24 mouse cellular contexts compared by ENCODE assay signal in the genomic region with DNA sequence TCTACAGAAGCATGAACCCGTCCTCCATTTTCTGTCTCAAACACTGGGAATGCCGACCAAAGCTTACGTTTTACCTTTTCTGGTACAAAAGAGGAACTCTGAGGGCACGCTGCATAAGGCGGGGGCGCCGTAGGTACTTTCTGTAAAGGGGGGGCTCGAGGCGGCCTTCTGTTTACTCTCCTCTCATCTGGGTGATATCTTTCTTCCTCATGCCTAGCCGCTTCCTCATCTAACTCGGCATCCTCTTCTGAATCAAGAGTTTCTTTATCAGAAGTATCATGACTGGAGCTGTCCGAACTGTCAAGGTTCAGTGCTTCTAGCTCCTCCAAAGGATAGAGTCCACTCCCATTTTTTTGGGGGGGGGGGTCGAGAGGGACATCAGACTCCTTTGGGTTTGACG. TPM values are rescaled to one million over a fixed set of nuclear protein-coding genes. Genes with fewer than 3 reads are reported as not detected.
A peak's percentile ranks its signal among the peaks of the same experiment; 100 is the strongest.
DNase-seq lines count a peak whose midpoint lies in the region; ATAC-seq and TF ChIP-seq lines count a peak whose summit lies in the region.
"Had no signal": no experiment of that assay in that cellular context is flagged by ENCODE, and none has a peak within 500 bp of the region (broad histone marks: within the 10 kb centered on the region; RNA-seq: fewer than 3 reads in every experiment).

No protein-coding gene starts in this region.

- peak overlapping the region; percentile 65 for H3K9ac ChIP-seq in MEL (ENCODE audit: control insufficient read depth, low read depth, low read length, poor library complexity, severe bottlenecking)
- no peak overlapping the region for H3K9ac ChIP-seq in forebrain, embryonic 12.5 days

- TF ChIP-seq POLR2A in MEL (IDR thresholded peaks at IDR 0.05; ENCODE audit: control insufficient read depth in 1 of 2, insufficient read depth in 1 of 2, low read depth in 1 of 2, low read length in 2 of 2, poor library complexity in 1 of 2): no peak; a peak in 1 of 4 replicates

- H3K79me2 ChIP-seq in MEL (ENCODE audit: control insufficient read depth, insufficient read depth, low read length, poor library complexity): no peaks in the 10 kb centered on the region; the same call in 1 of the 2 replicates

- peaks cover 0 to 6% of the 10 kb centered on the region in 2 experiments; a peak in 2 of 4 replicates for H3K4me1 ChIP-seq in MEL (ENCODE audit: control insufficient read depth in 1 of 2, insufficient read depth in 2 of 2, low read length in 2 of 2)
- H3K4me1 ChIP-seq in forebrain, embryonic 12.5 days: no peaks in the 10 kb centered on the region

- no peak for ATAC-seq in forebrain, embryonic 12.5 days (ENCODE audit: low FRiP score)
- ATAC-seq: activated CD4-positive, CD25-positive, alpha-beta regulatory T cell, adult 4 months; CD4-positive, CD25-positive, alpha-beta regulatory T cell, adult 4 months; Patski had no signal

- H3K27ac ChIP-seq in MEL (ENCODE audit: control insufficient read depth, low read depth, low read length): peak overlapping the region; percentile 83
- H3K27ac ChIP-seq in forebrain, embryonic 12.5 days: no peak overlapping the region

- H3K36me3 ChIP-seq in MEL (ENCODE audit: control insufficient read depth in 1 of 2, insufficient read depth in 2 of 2, low read length in 2 of 2): no peaks in the 10 kb centered on the region
- H3K36me3 ChIP-seq in forebrain, embryonic 12.5 days (replicated peaks): no peaks in the 10 kb centered on the region
- H3K36me3 ChIP-seq: G1E had no signal

- peak; percentile 88 for DNase-seq in MEL (ENCODE audit: low read depth, low spot score)
- DNase-seq: adrenal gland, adult 2 months; adrenal gland, adult 8-10 months; adrenal gland, postnatal 10 days; adrenal gland, postnatal 14 days; adrenal gland, postnatal 25 days; adrenal gland, postnatal 36 days; B cell, adult 2 months; cerebellum, adult 11 months; cerebellum, adult 11-12 months; cerebellum, adult 18-20 months; cerebellum, adult 2 months; cerebellum, adult 8-10 months had no signal

- 86% methylated on average over 14 of the region's 14 CpGs for WGBS in forebrain, embryonic 12.5 days

- TF ChIP-seq CTCF in MEL (IDR thresholded peaks at IDR 0.05 in 2 of 3, conservative IDR thresholded peaks at IDR 0.05 in 1 of 3; ENCODE audit: control insufficient read depth in 1 of 3, insufficient read depth in 1 of 3, low read depth in 2 of 3, low read length in 3 of 3, poor library complexity in 1 of 3, severe bottlenecking in 1 of 3): no peak

- H3K27me3 ChIP-seq in MEL (ENCODE audit: control insufficient read depth in 1 of 2, insufficient read depth in 2 of 2, low read length in 2 of 2): no peaks in the 10 kb centered on the region
- H3K27me3 ChIP-seq in forebrain, embryonic 12.5 days: no peaks in the 10 kb centered on the region
- H3K27me3 ChIP-seq: CH12.LX, Patski had no signal

- no peaks in the 10 kb centered on the region for H3K9me3 ChIP-seq in MEL (replicated peaks; ENCODE audit: insufficient read depth, low read length)
- H3K9me3 ChIP-seq in forebrain, embryonic 12.5 days: peaks cover 54% of the 10 kb centered on the region

- TF ChIP-seq EP300 in MEL (IDR thresholded peaks at IDR 0.05; ENCODE audit: low read depth in 1 of 2, low read length in 2 of 2): peak; percentile 72

- H3K4me2 ChIP-seq in forebrain, embryonic 12.5 days: no peak overlapping the region

- H3K4me3 ChIP-seq in MEL (ENCODE audit: control insufficient read depth in 1 of 2, insufficient read depth in 1 of 2, low read depth in 2 of 2, low read length in 2 of 2): peak overlapping the region; percentile 63 to 66
- no peak overlapping the region for H3K4me3 ChIP-seq in forebrain, embryonic 12.5 days (replicated peaks)

- TF ChIP-seq RAD21 in MEL (IDR thresholded peaks at IDR 0.05; ENCODE audit: low read depth, low read length): no peak

TF ChIP-seq in MEL, 35 proteins besides CTCF, POLR2A, EP300 and RAD21:
- TF ChIP-seq ETS1 (IDR thresholded peaks at IDR 0.05; ENCODE audit: low read depth, low read length): peak; percentile 88
- peak; percentile 40; the same call in 1 of the 2 replicates for TF ChIP-seq MXI1 (IDR thresholded peaks at IDR 0.05; ENCODE audit: low read depth, low read length)
- TF ChIP-seq BHLHE40 (IDR thresholded peaks at IDR 0.05; ENCODE audit: borderline replicate concordance, low read depth, low read length): 0 out of 2 replicates have a peak, but pooled peaks have one; percentile 14
- peak; percentile 82 for TF ChIP-seq TCF12 (IDR thresholded peaks at IDR 0.05; ENCODE audit: low read depth, low read length)
- TF ChIP-seq MAZ (IDR thresholded peaks at IDR 0.05; ENCODE audit: low read depth, low read length): peak; percentile 63; the same call in 1 of the 2 replicates
- TF ChIP-seq TAL1 (IDR thresholded peaks at IDR 0.05; ENCODE audit: low read length): no peak
- TF ChIP-seq ZKSCAN1 (IDR thresholded peaks at IDR 0.05; ENCODE audit: low read depth, low read length): no peak
- peak; percentile 61; the same call in 1 of the 2 replicates for TF ChIP-seq RCOR1 (IDR thresholded peaks at IDR 0.05; ENCODE audit: low read depth, low read length)
- peak; percentile 67 for TF ChIP-seq GATA1 (IDR thresholded peaks at IDR 0.05; ENCODE audit: low read depth, low read length)
- peak; percentile 9; the same call in 1 of the 2 replicates for TF ChIP-seq ELF1 (IDR thresholded peaks at IDR 0.05; ENCODE audit: low read depth, low read length)

RNA-seq across cellular contexts. Expression of a gene that starts 10.9 kb away (rescaled TPM):
- not detected in 2 replicates for total RNA-seq in MEL (2012; rRNA removed)
- polyA plus RNA-seq in MEL (2012; ENCODE audit: insufficient read depth in 1 of 2, insufficient read length in 2 of 2, low read depth in 1 of 2, low replicate concordance in 2 of 2, missing spikeins in 1 of 2): under 1 TPM in 1 of 2 experiments, not detected in 1; 0.10 TPM
- not detected in 2 replicates for polyA plus RNA-seq in forebrain, embryonic 12.5 days (2016; fragmentation: Nextera tagmentation; extraction: Ambion mirVana)
- total RNA-seq: adrenal gland, adult 18-20 months; adrenal gland, adult 2 months; adrenal gland, adult 8-10 months; adrenal gland, postnatal 10 days; adrenal gland, postnatal 14 days; adrenal gland, postnatal 25 days; adrenal gland, postnatal 36 days; adrenal gland, postnatal 4 days; CH12.LX; ES-E14; G1E had no signal
- polyA plus RNA-seq: activated CD4-positive, CD25-positive, alpha-beta regulatory T cell, adult 4 months; adrenal gland, adult 2 months; brain, embryonic 14.5 days; C2C12; CD4-positive, CD25-positive, alpha-beta regulatory T cell, adult 4 months; cerebellum, adult 2 months; G1E; Patski had no signal

RNA-seq across cellular contexts. Expression of a gene that starts 35.6 kb away (rescaled TPM):
- under 0.01 TPM in 1 of 2 replicates, not detected in the other for total RNA-seq in MEL (2012; rRNA removed)
- not detected for polyA plus RNA-seq in MEL (2012; ENCODE audit: insufficient read depth in 1 of 2, insufficient read length in 2 of 2, low read depth in 1 of 2, low replicate concordance in 2 of 2, missing spikeins in 1 of 2)
- polyA plus RNA-seq in forebrain, embryonic 12.5 days (2016; fragmentation: Nextera tagmentation; extraction: Ambion mirVana): not detected in 2 replicates
- total RNA-seq: adrenal gland, adult 18-20 months; adrenal gland, adult 2 months; adrenal gland, adult 8-10 months; adrenal gland, postnatal 10 days; adrenal gland, postnatal 14 days; adrenal gland, postnatal 25 days; adrenal gland, postnatal 36 days; adrenal gland, postnatal 4 days; CH12.LX; ES-E14 had no signal
- polyA plus RNA-seq: adrenal gland, adult 2 months; brain, embryonic 14.5 days; C2C12; CD4-positive, CD25-positive, alpha-beta regulatory T cell, adult 4 months; cerebellum, adult 2 months; G1E; Patski had no signal

RNA-seq across cellular contexts. Expression of a gene that starts 59.9 kb away (rescaled TPM):
- total RNA-seq in MEL (2012; rRNA removed): not detected in 2 replicates
- not detected for polyA plus RNA-seq in MEL (2012; ENCODE audit: insufficient read depth in 1 of 2, insufficient read length in 2 of 2, low read depth in 1 of 2, low replicate concordance in 2 of 2, missing spikeins in 1 of 2)
- polyA plus RNA-seq in forebrain, embryonic 12.5 days (2016; fragmentation: Nextera tagmentation; extraction: Ambion mirVana): not detected in 2 replicates
- total RNA-seq: adrenal gland, adult 18-20 months; adrenal gland, adult 2 months; adrenal gland, postnatal 10 days; adrenal gland, postnatal 14 days; adrenal gland, postnatal 25 days; adrenal gland, postnatal 36 days; adrenal gland, postnatal 4 days; CH12.LX; ES-E14; G1E had no signal
- polyA plus RNA-seq: activated CD4-positive, CD25-positive, alpha-beta regulatory T cell, adult 4 months; adrenal gland, adult 2 months; C2C12; CD4-positive, CD25-positive, alpha-beta regulatory T cell, adult 4 months; G1E; Patski had no signal
